Mouse (Mus musculus): Measurements from ENCODE around the gene Tex45. TPM values are rescaled to one million over a fixed set of nuclear protein-coding genes. Genes with fewer than 3 reads are reported as not detected.

Tex45 gene
- total and polyA plus RNA-seq, 3 experiments, result 0.06 to 0.12 TPM; not detected in 1

DNA sequence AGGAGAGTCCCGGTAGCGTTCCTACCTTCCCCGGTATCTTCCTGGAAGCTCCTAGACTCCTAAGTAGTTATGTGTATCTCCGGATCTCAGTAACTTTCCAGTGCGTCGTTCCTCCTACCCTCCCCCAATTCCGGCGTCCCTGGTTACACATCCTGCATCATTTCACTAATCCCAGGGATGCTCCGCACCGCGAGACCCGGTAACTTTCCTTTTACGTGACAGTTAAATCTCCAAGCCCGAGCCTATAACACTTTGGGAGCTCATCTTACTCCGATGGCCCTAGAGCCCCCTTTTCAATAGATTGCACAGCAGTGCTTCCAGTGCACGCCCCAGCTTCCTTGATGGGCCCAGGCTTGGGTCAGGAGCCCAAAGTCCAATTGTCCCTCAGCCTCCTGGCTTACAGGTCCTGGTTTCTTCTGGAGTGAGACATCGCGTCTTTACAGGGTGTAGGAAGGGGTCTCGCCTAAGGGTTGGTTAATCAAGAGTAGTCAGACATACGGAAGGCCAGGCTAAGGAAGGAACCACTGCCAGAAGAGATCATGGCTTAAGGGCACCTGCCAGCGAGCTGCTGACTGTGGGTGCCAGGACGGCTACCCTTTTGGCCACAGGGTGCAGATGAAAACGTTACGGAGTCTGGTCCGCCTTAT is 45.2 kb downstream of the Tex45 start:
- peak; percentile 74 for DNase-seq (ENCODE audit: low read depth, low spot score)
- no peaks in the 10 kb centered on the region for H3K79me2 ChIP-seq (ENCODE audit: control insufficient read depth, insufficient read depth, low read length, poor library complexity)
- H3K9me3 ChIP-seq (replicated peaks; ENCODE audit: insufficient read depth, low read length), result no peaks in the 10 kb centered on the region
- H3K36me3 ChIP-seq (ENCODE audit: control insufficient read depth in 1 of 2, insufficient read depth in 2 of 2, low read length in 2 of 2), result peaks cover 0 to 4% of the 10 kb centered on the region in 2 experiments; a peak in 2 of 4 replicates
- peak overlapping the region; percentile 23 for H3K27ac ChIP-seq (ENCODE audit: control insufficient read depth, low read depth, low read length)
- TF ChIP-seq MEF2A (IDR thresholded peaks at IDR 0.05; ENCODE audit: extremely low read depth, insufficient replicate concordance, low read depth, low read length, poor library complexity, severe bottlenecking), result no peak
- TF ChIP-seq MXI1 (IDR thresholded peaks at IDR 0.05; ENCODE audit: low read depth, low read length), result peak; percentile 11; the same call in 1 of the 2 replicates
- 0 out of 2 replicates have a peak, but pooled peaks have one; percentile 57 for TF ChIP-seq ZMIZ1 (IDR thresholded peaks at IDR 0.05; ENCODE audit: low read depth, low read length)
- 0 out of 4 replicates have a peak, but pooled peaks of 1 of the 2 experiments have one; percentile 39 for TF ChIP-seq POLR2A (IDR thresholded peaks at IDR 0.05; ENCODE audit: control insufficient read depth in 1 of 2, insufficient read depth in 1 of 2, low read depth in 1 of 2, low read length in 2 of 2, poor library complexity in 1 of 2)
- 0 out of 2 replicates have a peak, but pooled peaks have one; percentile 14 for TF ChIP-seq CHD1 (IDR thresholded peaks at IDR 0.05; ENCODE audit: low read depth, low read length)
- TF ChIP-seq UBTF (IDR thresholded peaks at IDR 0.05; ENCODE audit: borderline replicate concordance, insufficient read depth, low read depth, low read length), result no peak
- TF ChIP-seq MAFK (IDR thresholded peaks at IDR 0.05; ENCODE audit: borderline replicate concordance, low read depth, low read length), result no peak
- 0 out of 2 replicates have a peak, but pooled peaks have one; percentile 32 for TF ChIP-seq MAX (IDR thresholded peaks at IDR 0.05; ENCODE audit: low read length)
- H3K9ac ChIP-seq (ENCODE audit: control insufficient read depth, low read depth, low read length, poor library complexity, severe bottlenecking), result peak overlapping the region; percentile 63
- no peaks in the 10 kb centered on the region for H3K27me3 ChIP-seq (ENCODE audit: control insufficient read depth in 1 of 2, insufficient read depth in 2 of 2, low read length in 2 of 2)
- peaks cover 0 to 3% of the 10 kb centered on the region in 2 experiments; a peak in 1 of 4 replicates for H3K4me1 ChIP-seq (ENCODE audit: control insufficient read depth in 1 of 2, insufficient read depth in 2 of 2, low read length in 2 of 2)
- peak overlapping the region; percentile 64 to 68 for H3K4me3 ChIP-seq (ENCODE audit: control insufficient read depth in 1 of 2, insufficient read depth in 1 of 2, low read depth in 2 of 2, low read length in 2 of 2)

DNA sequence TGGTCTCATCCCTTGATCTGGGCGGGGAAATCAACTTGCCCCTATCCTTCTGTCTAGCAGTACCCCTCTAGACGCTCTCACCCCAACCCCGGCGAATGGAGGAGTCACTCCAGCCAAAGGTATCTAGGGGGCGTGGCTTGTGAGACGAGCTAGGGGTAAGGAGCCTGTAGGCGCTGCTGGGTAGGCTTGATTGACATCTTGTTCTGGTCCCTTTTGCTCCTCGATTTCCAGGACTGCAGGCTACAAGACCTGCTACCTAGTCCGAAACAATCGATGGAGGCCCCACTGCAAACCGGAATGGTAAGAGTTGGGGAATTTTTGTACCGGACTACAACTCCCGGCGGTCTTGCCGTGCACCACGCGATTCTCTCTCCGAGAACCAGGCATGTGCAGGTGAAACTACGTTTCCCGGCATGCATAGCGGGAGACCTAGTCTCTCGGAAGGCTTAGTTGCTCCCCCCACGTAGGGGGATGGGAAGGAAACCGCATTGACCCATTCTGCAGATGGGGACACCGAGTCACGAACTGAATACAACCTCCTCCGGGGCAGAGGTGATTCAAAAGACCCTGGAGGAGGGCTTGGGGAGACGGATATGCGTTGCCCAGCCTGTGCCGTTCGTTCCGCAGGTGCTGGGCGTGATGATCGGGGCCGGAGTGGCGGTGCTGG is 45.9 kb downstream of the Tex45 start:
- Histone ChIP-seq H3K9me3 (replicated peaks; ENCODE audit: insufficient read depth, low read length) (no peaks in the 10 kb centered on the region), H3K36me3 (ENCODE audit: control insufficient read depth in 1 of 2, insufficient read depth in 2 of 2, low read length in 2 of 2) (peaks cover 0 to 4% of the 10 kb centered on the region in 2 experiments; a peak in 2 of 4 replicates), H3K9ac (ENCODE audit: control insufficient read depth, low read depth, low read length, poor library complexity, severe bottlenecking) (peak overlapping the region; percentile 63), H3K4me3 (ENCODE audit: control insufficient read depth in 1 of 2, insufficient read depth in 1 of 2, low read depth in 2 of 2, low read length in 2 of 2) (peak overlapping the region; percentile 64 to 68), H3K4me1 (ENCODE audit: control insufficient read depth in 1 of 2, insufficient read depth in 2 of 2, low read length in 2 of 2) (peaks cover 3% of the 10 kb centered on the region in 2 experiments; a peak in 2 of 4 replicates), H3K27me3 (ENCODE audit: control insufficient read depth in 1 of 2, insufficient read depth in 2 of 2, low read length in 2 of 2) (no peaks in the 10 kb centered on the region), H3K27ac (ENCODE audit: control insufficient read depth, low read depth, low read length) (peak overlapping the region; percentile 38), H3K79me2 (ENCODE audit: control insufficient read depth, insufficient read depth, low read length, poor library complexity) (no peaks in the 10 kb centered on the region)
- TF ChIP-seq MXI1 (IDR thresholded peaks at IDR 0.05; ENCODE audit: low read depth, low read length) (peak; percentile 52), POLR2A (IDR thresholded peaks at IDR 0.05; ENCODE audit: control insufficient read depth in 1 of 2, insufficient read depth in 1 of 2, low read depth in 1 of 2, low read length in 2 of 2, poor library complexity in 1 of 2) (peak; percentile 25 to 58; a peak in 2 of 4 replicates), RCOR1 (IDR thresholded peaks at IDR 0.05; ENCODE audit: low read depth, low read length) (peak; percentile 60; the same call in 1 of the 2 replicates), MAZ (IDR thresholded peaks at IDR 0.05; ENCODE audit: low read depth, low read length) (peak; percentile 84), ELF1 (IDR thresholded peaks at IDR 0.05; ENCODE audit: low read depth, low read length) (peak; percentile 71), SIN3A (IDR thresholded peaks at IDR 0.05; ENCODE audit: low read length) (peak; percentile 74), CHD2 (IDR thresholded peaks at IDR 0.05; ENCODE audit: low read length) (peak; percentile 99), KAT2A (conservative IDR thresholded peaks at IDR 0.05; ENCODE audit: low read depth, low read length) (peak; percentile 94), ZKSCAN1 (IDR thresholded peaks at IDR 0.05; ENCODE audit: low read depth, low read length) (no peak), HCFC1 (IDR thresholded peaks at IDR 0.05; ENCODE audit: low read depth, low read length) (peak; percentile 100), ZC3H11A (IDR thresholded peaks at IDR 0.05; ENCODE audit: low read depth, low read length) (no peak), POLR2AphosphoS2 (IDR thresholded peaks at IDR 0.05; ENCODE audit: low read length) (no peak), BHLHE40 (IDR thresholded peaks at IDR 0.05; ENCODE audit: borderline replicate concordance, low read depth, low read length) (0 out of 2 replicates have a peak, but pooled peaks have one; percentile 41), ZNF384 (IDR thresholded peaks at IDR 0.05; ENCODE audit: low read depth, low read length) (no peak), MAX (IDR thresholded peaks at IDR 0.05; ENCODE audit: low read length) (peak; percentile 70), TCF12 (IDR thresholded peaks at IDR 0.05; ENCODE audit: low read depth, low read length) (0 out of 2 replicates have a peak, but pooled peaks have one; percentile 34), NRF1 (IDR thresholded peaks at IDR 0.05; ENCODE audit: insufficient read depth, low read depth, low read length, poor library complexity, severe bottlenecking) (peak; percentile 55; the same call in 1 of the 2 replicates), USF1 (IDR thresholded peaks at IDR 0.05; ENCODE audit: low read depth, low read length) (peak; percentile 74), GATA1 (IDR thresholded peaks at IDR 0.05; ENCODE audit: low read depth, low read length) (no peak), MYC (IDR thresholded peaks at IDR 0.05; ENCODE audit: low read depth, low read length) (peak; percentile 82), TBP (IDR thresholded peaks at IDR 0.05; ENCODE audit: low read depth, low read length) (0 out of 2 replicates have a peak, but pooled peaks have one; percentile 9), SMC3 (IDR thresholded peaks at IDR 0.05; ENCODE audit: low read depth, low read length) (peak; percentile 16; the same call in 1 of the 2 replicates)
- DNase-seq (ENCODE audit: low read depth, low spot score), result peak; percentile 93

All from MEL (cell line).